Mouse (Mus musculus): ENCODE results near the gene Krt222. TPM values are rescaled to one million over a fixed set of nuclear protein-coding genes. Genes with fewer than 3 reads are reported as not detected.

Gene Krt222
- polyA plus RNA-seq, 1 experiment from 2014 or later: 0.29 TPM

- Histone ChIP-seq H3K4me3 (replicated peaks; ENCODE audit: low read depth, low read length) (peak within 1 kb of the TSS; percentile 94), H3K9me3 (replicated peaks; ENCODE audit: low read length) (no peaks in the 10 kb centered on the region), H3K9ac (ENCODE audit: low read depth, low read length) (peak within 1 kb of the TSS; percentile 97), H3K27me3 (ENCODE audit: insufficient read depth, low read length) (no peaks in the 10 kb centered on the region), H3K27ac (peak within 1 kb of the TSS; percentile 99), H3K4me2 (ENCODE audit: low read length) (peak within 1 kb of the TSS; percentile 59), H3K4me1 (replicated peaks; ENCODE audit: insufficient read depth, low read length) (0 out of 2 replicates have a peak, but pooled peaks cover 6% of the 10 kb centered on the region), H3K36me3 (ENCODE audit: insufficient read depth, low read length) (peaks cover 7% of the 10 kb centered on the region)
- DNase-seq (ENCODE audit: low spot score) (peak; percentile 87), ATAC-seq (replicated peaks; ENCODE audit: low FRiP score, low read depth) (peak; percentile 84)
- WGBS: under 1% methylated on average over 86 of the region's 87 CpGs
- no peak for TF ChIP-seq CTCF (IDR thresholded peaks at IDR 0.05; ENCODE audit: low read depth)
Measured at GRCm38 (mm10) chr11:99230261-99231048, 13.4 kb downstream of the Krt222 start, which contains the start of gene Smarce1. Gene Smarce1 (minus strand): TSS chr11:99231017.

GRCm38 (mm10) chr11:99229641-99230260 lies 14.1 kb downstream of the Krt222 start:
- H3K27me3 ChIP-seq (ENCODE audit: insufficient read depth, low read length): no peaks in the 10 kb centered on the region
- DNase-seq (ENCODE audit: low spot score): peak; percentile 30
- no peak for ATAC-seq (replicated peaks; ENCODE audit: low FRiP score, low read depth)
- TF ChIP-seq CTCF (IDR thresholded peaks at IDR 0.05; ENCODE audit: low read depth): no peak
- H3K36me3 ChIP-seq (ENCODE audit: insufficient read depth, low read length): peaks cover 13% of the 10 kb centered on the region
- H3K27ac ChIP-seq: peak overlapping the region; percentile 99
- H3K4me1 ChIP-seq (replicated peaks; ENCODE audit: insufficient read depth, low read length): 0 out of 2 replicates have a peak, but pooled peaks cover 6% of the 10 kb centered on the region
- H3K9ac ChIP-seq (ENCODE audit: low read depth, low read length): peak overlapping the region; percentile 97
- H3K4me3 ChIP-seq (replicated peaks; ENCODE audit: low read depth, low read length): peak overlapping the region; percentile 94
- WGBS: under 1% methylated on average over 31 of the region's 31 CpGs
- peak overlapping the region; percentile 59 for H3K4me2 ChIP-seq (ENCODE audit: low read length)
- no peaks in the 10 kb centered on the region for H3K9me3 ChIP-seq (replicated peaks; ENCODE audit: low read length)

GRCm38 (mm10) chr11:99226298-99226697 lies 17.6 kb downstream of the Krt222 start:
- TF ChIP-seq CTCF (IDR thresholded peaks at IDR 0.05; ENCODE audit: low read depth): no peak
- no peaks in the 10 kb centered on the region for H3K27me3 ChIP-seq (ENCODE audit: insufficient read depth, low read length)
- no peak overlapping the region for H3K9ac ChIP-seq (ENCODE audit: low read depth, low read length)
- DNase-seq (ENCODE audit: low spot score) (no peak), ATAC-seq (replicated peaks; ENCODE audit: low FRiP score, low read depth) (no peak)
- H3K4me3 ChIP-seq (replicated peaks; ENCODE audit: low read depth, low read length): no peak overlapping the region
- 0 out of 2 replicates have a peak, but pooled peaks cover 5% of the 10 kb centered on the region for H3K4me1 ChIP-seq (replicated peaks; ENCODE audit: insufficient read depth, low read length)
- 86% methylated on average over 5 of the region's 5 CpGs for WGBS
- peaks cover 28% of the 10 kb centered on the region for H3K36me3 ChIP-seq (ENCODE audit: insufficient read depth, low read length)
- no peak overlapping the region for H3K27ac ChIP-seq
- no peaks in the 10 kb centered on the region for H3K9me3 ChIP-seq (replicated peaks; ENCODE audit: low read length)
- H3K4me2 ChIP-seq (ENCODE audit: low read length): no peak overlapping the region

GRCm38 (mm10) chr11:99223310-99223709 lies 20.6 kb downstream of the Krt222 start:
- H3K27ac ChIP-seq: no peak overlapping the region
- no peak overlapping the region for H3K4me2 ChIP-seq (ENCODE audit: low read length)
- H3K27me3 ChIP-seq (ENCODE audit: insufficient read depth, low read length): no peaks in the 10 kb centered on the region
- H3K9me3 ChIP-seq (replicated peaks; ENCODE audit: low read length): no peaks in the 10 kb centered on the region
- H3K4me1 ChIP-seq (replicated peaks; ENCODE audit: insufficient read depth, low read length): no peaks in the 10 kb centered on the region
- no peak for ATAC-seq (replicated peaks; ENCODE audit: low FRiP score, low read depth)
- no peak for DNase-seq (ENCODE audit: low spot score)
- H3K9ac ChIP-seq (ENCODE audit: low read depth, low read length): no peak overlapping the region
- no peak overlapping the region for H3K4me3 ChIP-seq (replicated peaks; ENCODE audit: low read depth, low read length)
- 73% methylated on average over 5 of the region's 5 CpGs for WGBS
- peaks cover 41% of the 10 kb centered on the region for H3K36me3 ChIP-seq (ENCODE audit: insufficient read depth, low read length)
- TF ChIP-seq CTCF (IDR thresholded peaks at IDR 0.05; ENCODE audit: low read depth): no peak

GRCm38 (mm10) chr11:99221811-99222210 lies 22.1 kb downstream of the Krt222 start:
- H3K27me3 ChIP-seq (ENCODE audit: insufficient read depth, low read length): no peaks in the 10 kb centered on the region
- ATAC-seq (replicated peaks; ENCODE audit: low FRiP score, low read depth) (no peak; the same call in 1 of the 2 replicates), DNase-seq (ENCODE audit: low spot score) (no peak)
- TF ChIP-seq CTCF (IDR thresholded peaks at IDR 0.05; ENCODE audit: low read depth): peak; percentile 24; the same call in 1 of the 2 replicates
- H3K9ac ChIP-seq (ENCODE audit: low read depth, low read length): no peak overlapping the region
- H3K9me3 ChIP-seq (replicated peaks; ENCODE audit: low read length): no peaks in the 10 kb centered on the region
- no peak overlapping the region for H3K4me3 ChIP-seq (replicated peaks; ENCODE audit: low read depth, low read length)
- 44% methylated on average over 2 of the region's 2 CpGs for WGBS
- H3K27ac ChIP-seq: no peak overlapping the region
- peaks cover 50% of the 10 kb centered on the region for H3K36me3 ChIP-seq (ENCODE audit: insufficient read depth, low read length)
- H3K4me1 ChIP-seq (replicated peaks; ENCODE audit: insufficient read depth, low read length): no peaks in the 10 kb centered on the region
- no peak overlapping the region for H3K4me2 ChIP-seq (ENCODE audit: low read length)

GRCm38 (mm10) chr11:99217248-99217986 lies 26.5 kb downstream of the Krt222 start:
- Histone ChIP-seq H3K27ac (no peak overlapping the region), H3K4me3 (replicated peaks; ENCODE audit: low read depth, low read length) (no peak overlapping the region), H3K9me3 (replicated peaks; ENCODE audit: low read length) (no peaks in the 10 kb centered on the region), H3K4me1 (replicated peaks; ENCODE audit: insufficient read depth, low read length) (no peaks in the 10 kb centered on the region), H3K4me2 (ENCODE audit: low read length) (no peak overlapping the region), H3K36me3 (ENCODE audit: insufficient read depth, low read length) (peaks cover 58% of the 10 kb centered on the region), H3K9ac (ENCODE audit: low read depth, low read length) (no peak overlapping the region), H3K27me3 (ENCODE audit: insufficient read depth, low read length) (no peaks in the 10 kb centered on the region)
- no peak for ATAC-seq (replicated peaks; ENCODE audit: low FRiP score, low read depth)
- no peak for DNase-seq (ENCODE audit: low spot score)
- peak; percentile 26; the same call in 1 of the 2 replicates for TF ChIP-seq CTCF (IDR thresholded peaks at IDR 0.05; ENCODE audit: low read depth)
- WGBS: 89% methylated on average over 7 of the region's 7 CpGs
